Mouse (Mus musculus) liver, embryonic 13.5 days (tissue): ENCODE measurements around the gene Scaper. TPM values are rescaled to one million over a fixed set of nuclear protein-coding genes. Genes with fewer than 3 reads are reported as not detected.

ENCODE experiments used
- ATAC-seq: fragments of 200-750 bp; cut with Nextera tagmentation; 2 replicates; pipeline ENCODE4 v1.8.0; 2017; ENCODE audit warnings: low read depth, mild to moderate bottlenecking, moderate number of reproducible peaks, moderate library complexity
- DNase-seq: peaks from one replicate; pipeline ENCODE4 v3.0.0; 2022
- H3K27ac ChIP-seq: fragments of 300-500 bp; sonication (generic); 2 replicates; pipeline ENCODE4 v1.5.1; 2015; ENCODE audit warnings: moderate library complexity, mild to moderate bottlenecking, inconsistent platforms
- H3K27me3 ChIP-seq: fragments of 300-500 bp; sonication (generic); 2 replicates; pipeline ENCODE4 v1.6.1; 2015; ENCODE audit warnings: mild to moderate bottlenecking, inconsistent platforms
- H3K36me3 ChIP-seq: fragments of 300-500 bp; sonication (generic); 2 replicates; pipeline ENCODE4 v1.6.1; 2015; ENCODE audit warnings: mild to moderate bottlenecking, inconsistent platforms
- H3K4me1 ChIP-seq: fragments of 300-500 bp; sonication (generic); replicated peaks from 2 replicates; pipeline ENCODE4 v1.6.1; 2015; ENCODE audit warnings: inconsistent platforms
- H3K4me2 ChIP-seq: fragments of 300-500 bp; sonication (generic); 2 replicates; pipeline ENCODE4 v1.6.1; 2015; ENCODE audit warnings: inconsistent platforms, mild to moderate bottlenecking, moderate library complexity
- H3K4me3 ChIP-seq: fragments of 300-500 bp; sonication (generic); replicated peaks from 2 replicates; pipeline ENCODE4 v1.5.1; 2015; ENCODE audit warnings: mild to moderate bottlenecking, inconsistent platforms
- H3K9ac ChIP-seq: fragments of 300-500 bp; sonication (generic); 2 replicates; pipeline ENCODE4 v1.6.1; 2015; ENCODE audit warnings: mild to moderate bottlenecking, inconsistent platforms
- H3K9me3 ChIP-seq: fragments of 300-500 bp; sonication (generic); replicated peaks from 2 replicates; pipeline ENCODE4 v1.6.1; 2016; ENCODE audit warnings: inconsistent platforms
- WGBS: fragments of 180-500 bp; shearing (Covaris S2); methylation state at CpG from one replicate; pipeline ENCODE4 v1.1.7; 2015; ENCODE audit not compliant: insufficient replicate concordance; 5-methylcytosine and 5-hydroxymethylcytosine counted together
- polyA plus RNA-seq: library from polyadenylated mRNA; unstranded; fragments of >200 nt; fragmentation: Nextera tagmentation; extraction: Ambion mirVana; gene quantifications from 2 replicates; pipeline ENCODE4 v1.2.1, GENCODE M21; 2015

Gene Scaper
- polyA plus RNA-seq, 1 experiment from 2014 or later, result 1.9 TPM

GRCm38 (mm10) chr9:55900531-55900930 is 37.4 kb downstream of the Scaper start:
- DNase-seq (no peak), ATAC-seq (no peak)
- Histone ChIP-seq H3K4me2 (no peak overlapping the region), H3K36me3 (no peaks in the 10 kb centered on the region), H3K9me3 (no peaks in the 10 kb centered on the region), H3K27ac (no peak overlapping the region), H3K9ac (no peak overlapping the region), H3K27me3 (no peaks in the 10 kb centered on the region), H3K4me1 (peaks cover 15% of the 10 kb centered on the region), H3K4me3 (no peak overlapping the region)
- WGBS, result 54% methylated on average over 4 of the region's 4 CpGs

- 67% methylated on average over 1 of the region's 1 CpGs for WGBS
Measured at GRCm38 (mm10) chr9:55878066-55878465, 59.9 kb downstream of the Scaper start.

GRCm38 (mm10) chr9:55789442-55789841 is 148.5 kb downstream of the Scaper start:
- DNase-seq (no peak), ATAC-seq (no peak)
- H3K27ac ChIP-seq, result no peak overlapping the region
- H3K4me3 ChIP-seq, result no peak overlapping the region
- H3K36me3 ChIP-seq, result no peaks in the 10 kb centered on the region
- H3K27me3 ChIP-seq, result no peaks in the 10 kb centered on the region
- no peak overlapping the region for H3K9ac ChIP-seq
- no peak overlapping the region for H3K4me2 ChIP-seq
- 66% methylated on average over 8 of the region's 8 CpGs for WGBS
- no peaks in the 10 kb centered on the region for H3K4me1 ChIP-seq
- H3K9me3 ChIP-seq, result no peaks in the 10 kb centered on the region

More at GRCm38 (mm10) chr9:55878066-55878465, 59.9 kb downstream of the Scaper start:
- H3K9me3 ChIP-seq, result no peaks in the 10 kb centered on the region
- no peak overlapping the region for H3K4me2 ChIP-seq
- no peak for ATAC-seq
- DNase-seq, result no peak
- no peak overlapping the region for H3K4me3 ChIP-seq
- no peak overlapping the region for H3K9ac ChIP-seq
- H3K27ac ChIP-seq, result no peak overlapping the region
- H3K4me1 ChIP-seq, result no peaks in the 10 kb centered on the region
- no peaks in the 10 kb centered on the region for H3K27me3 ChIP-seq
- H3K36me3 ChIP-seq, result no peaks in the 10 kb centered on the region

GRCm38 (mm10) chr9:55712016-55712415 is 225.9 kb downstream of the Scaper start:
- H3K4me2 ChIP-seq, result no peak overlapping the region
- H3K27me3 ChIP-seq, result no peaks in the 10 kb centered on the region
- ATAC-seq (no peak), DNase-seq (no peak)
- H3K9ac ChIP-seq, result no peak overlapping the region
- 58% methylated on average over 4 of the region's 4 CpGs for WGBS
- no peak overlapping the region for H3K4me3 ChIP-seq
- H3K4me1 ChIP-seq, result no peaks in the 10 kb centered on the region
- no peak overlapping the region for H3K27ac ChIP-seq
- H3K9me3 ChIP-seq, result no peaks in the 10 kb centered on the region
- no peaks in the 10 kb centered on the region for H3K36me3 ChIP-seq

- Histone ChIP-seq H3K27me3 (no peaks in the 10 kb centered on the region), H3K27ac (no peak overlapping the region), H3K4me1 (no peaks in the 10 kb centered on the region), H3K4me3 (no peak overlapping the region), H3K9ac (no peak overlapping the region), H3K9me3 (no peaks in the 10 kb centered on the region), H3K36me3 (no peaks in the 10 kb centered on the region), H3K4me2 (no peak overlapping the region)
- WGBS, result 64% methylated on average over 5 of the region's 5 CpGs
- no peak for ATAC-seq
- DNase-seq, result no peak
Measured at GRCm38 (mm10) chr9:55710553-55710952, 227.4 kb downstream of the Scaper start.

GRCm38 (mm10) chr9:55706603-55707002 is 231.3 kb downstream of the Scaper start:
- no peak for DNase-seq
- Histone ChIP-seq H3K4me3 (no peak overlapping the region), H3K27ac (no peak overlapping the region), H3K9ac (no peak overlapping the region), H3K27me3 (no peaks in the 10 kb centered on the region), H3K9me3 (no peaks in the 10 kb centered on the region), H3K4me2 (no peak overlapping the region), H3K4me1 (no peaks in the 10 kb centered on the region), H3K36me3 (no peaks in the 10 kb centered on the region)
- WGBS, result 45% methylated on average over 3 of the region's 3 CpGs
- ATAC-seq, result no peak

GRCm38 (mm10) chr9:55695307-55695706 is 242.6 kb downstream of the Scaper start:
- DNase-seq (no peak), ATAC-seq (no peak)
- Histone ChIP-seq H3K27ac (no peak overlapping the region), H3K4me2 (no peak overlapping the region), H3K9ac (no peak overlapping the region), H3K27me3 (no peaks in the 10 kb centered on the region), H3K9me3 (no peaks in the 10 kb centered on the region), H3K4me3 (no peak overlapping the region), H3K36me3 (no peaks in the 10 kb centered on the region), H3K4me1 (no peaks in the 10 kb centered on the region)
- 49% methylated on average over 1 of the region's 1 CpGs for WGBS

- Histone ChIP-seq H3K27ac (no peak overlapping the region), H3K27me3 (no peaks in the 10 kb centered on the region), H3K4me3 (no peak overlapping the region), H3K36me3 (no peaks in the 10 kb centered on the region), H3K9ac (no peak overlapping the region), H3K4me2 (no peak overlapping the region), H3K4me1 (no peaks in the 10 kb centered on the region), H3K9me3 (no peaks in the 10 kb centered on the region)
- ATAC-seq (no peak), DNase-seq (no peak)
Measured at GRCm38 (mm10) chr9:55677099-55677498, 260.8 kb downstream of the Scaper start.

- no peaks in the 10 kb centered on the region for H3K4me1 ChIP-seq
- no peak overlapping the region for H3K4me3 ChIP-seq
- ATAC-seq (no peak), DNase-seq (no peak)
- 69% methylated on average over 2 of the region's 2 CpGs for WGBS
- no peak overlapping the region for H3K9ac ChIP-seq
- H3K27me3 ChIP-seq, result no peaks in the 10 kb centered on the region
- H3K36me3 ChIP-seq, result no peaks in the 10 kb centered on the region
- no peak overlapping the region for H3K27ac ChIP-seq
- H3K4me2 ChIP-seq, result no peak overlapping the region
- H3K9me3 ChIP-seq, result no peaks in the 10 kb centered on the region
Measured at GRCm38 (mm10) chr9:55646444-55646843, 291.5 kb downstream of the Scaper start.

- Histone ChIP-seq H3K4me2 (no peak overlapping the region), H3K27me3 (no peaks in the 10 kb centered on the region), H3K9me3 (no peaks in the 10 kb centered on the region), H3K4me3 (no peak overlapping the region), H3K4me1 (no peaks in the 10 kb centered on the region), H3K36me3 (no peaks in the 10 kb centered on the region), H3K9ac (no peak overlapping the region), H3K27ac (no peak overlapping the region)
- ATAC-seq (no peak), DNase-seq (no peak)
- 57% methylated on average over 5 of the region's 5 CpGs for WGBS
Measured at GRCm38 (mm10) chr9:55626990-55627389, 310.9 kb downstream of the Scaper start.

- no peak overlapping the region for H3K27ac ChIP-seq
- H3K27me3 ChIP-seq, result no peaks in the 10 kb centered on the region
- no peaks in the 10 kb centered on the region for H3K4me1 ChIP-seq
- no peak overlapping the region for H3K4me3 ChIP-seq
- ATAC-seq (no peak), DNase-seq (no peak)
- no peak overlapping the region for H3K9ac ChIP-seq
- H3K9me3 ChIP-seq, result no peaks in the 10 kb centered on the region
- WGBS, result 58% methylated on average over 3 of the region's 3 CpGs
- H3K36me3 ChIP-seq, result no peaks in the 10 kb centered on the region
- H3K4me2 ChIP-seq, result no peak overlapping the region
Measured at GRCm38 (mm10) chr9:55614711-55615110, 323.2 kb downstream of the Scaper start.

- no peaks in the 10 kb centered on the region for H3K4me1 ChIP-seq
- WGBS, result 13% methylated on average over 4 of the region's 4 CpGs
- no peak for DNase-seq
- no peak for ATAC-seq
- no peak overlapping the region for H3K4me3 ChIP-seq
- no peak overlapping the region for H3K9ac ChIP-seq
- H3K27ac ChIP-seq, result no peak overlapping the region
- H3K27me3 ChIP-seq, result no peaks in the 10 kb centered on the region
- no peaks in the 10 kb centered on the region for H3K9me3 ChIP-seq
- no peaks in the 10 kb centered on the region for H3K36me3 ChIP-seq
- no peak overlapping the region for H3K4me2 ChIP-seq
Measured at GRCm38 (mm10) chr9:55609751-55610150, 328.2 kb downstream of the Scaper start.
